Mouse (Mus musculus): ENCODE data around the gene Nol3.

- TF ChIP-seq POLR2A (IDR thresholded peaks at IDR 0.05; ENCODE audit: borderline replicate concordance, control insufficient read depth, low read depth, low read length) (no peak), CTCF (IDR thresholded peaks at IDR 0.05; ENCODE audit: control insufficient read depth, insufficient read depth, low read length) (no peak)
These were observed 27.9 kb downstream of the Nol3 start for GRCm38 (mm10) chr8:105303874-105304273.
